Mouse (Mus musculus) adrenal gland, postnatal 4 days (tissue): Measurements from ENCODE around the gene Gulp1. TPM values are rescaled to one million over a fixed set of nuclear protein-coding genes. Genes with fewer than 3 reads are reported as not detected.

Experiments used
- DNase-seq, 2 experiments: peaks; one replicate each; pipeline ENCODE4 v3.0.0; 2021 to 2022; ENCODE audit warnings: low spot score in 2 of 2, mixed read lengths in 2 of 2
- long read RNA-seq, 2 experiments: library from polyadenylated mRNA; stranded (forward); transcript quantifications; one replicate each; pipeline ENCODE4 v2.0.0; 2021
- total RNA-seq, 2 experiments: library from RNA; stranded (reverse); gene quantifications; 2 replicates each; pipeline ENCODE4 v1.2.3; 2021

Gulp1 gene
- total RNA-seq = 10 to 100 TPM; 41.0 TPM
- long read RNA-seq, experiment 1, partial matches to known transcripts = 1 of 6 reads
- long read RNA-seq, experiment 1, other reads (novel, unspliced or antisense) = 2 of 6 reads
- long read RNA-seq, experiment 2, transcript Gulp1-201 (11 exons, 3,138 nt) = major isoform, 14 of 24 reads
- long read RNA-seq, experiment 2, partial matches to known transcripts = 3 of 24 reads
- long read RNA-seq, experiment 2, other reads (novel, unspliced or antisense) = 7 of 24 reads

GRCm38 (mm10) chr1:44551461-44552370 is at the start of gene Gulp1:
TSS of gene Gulp1 (plus strand) at chr1:44551511.
- peak; percentile 37 to 56 for DNase-seq

GRCm38 (mm10) chr1:44550261-44550660 is 1.1 kb upstream of the Gulp1 start:
- no peak for DNase-seq

GRCm38 (mm10) chr1:44552371-44552841 is 1.1 kb downstream of the Gulp1 start:
- DNase-seq = peak in 1 of 2 experiments; percentile 21

GRCm38 (mm10) chr1:44553166-44553898 is 2.0 kb downstream of the Gulp1 start:
- DNase-seq = peak in 1 of 2 experiments; percentile 14

- DNase-seq = no peak
Measured at GRCm38 (mm10) chr1:44567431-44567830, 16.1 kb downstream of the Gulp1 start.

GRCm38 (mm10) chr1:44568296-44568695 is 17.0 kb downstream of the Gulp1 start:
- DNase-seq = no peak

- DNase-seq = no peak
Measured at GRCm38 (mm10) chr1:44576001-44576400, 24.7 kb downstream of the Gulp1 start.

GRCm38 (mm10) chr1:44576610-44577009 is 25.3 kb downstream of the Gulp1 start:
- DNase-seq = no peak

GRCm38 (mm10) chr1:44580390-44580789 is 29.1 kb downstream of the Gulp1 start:
- no peak for DNase-seq

GRCm38 (mm10) chr1:44584886-44585385 is 33.6 kb downstream of the Gulp1 start:
- peak in 1 of 2 experiments; percentile 5 for DNase-seq

- no peak for DNase-seq
Measured at GRCm38 (mm10) chr1:44591742-44592141, 40.4 kb downstream of the Gulp1 start.

GRCm38 (mm10) chr1:44593109-44593508 is 41.8 kb downstream of the Gulp1 start:
- no peak for DNase-seq

GRCm38 (mm10) chr1:44598312-44598711 is 47.0 kb downstream of the Gulp1 start:
- DNase-seq = no peak

GRCm38 (mm10) chr1:44613294-44614041 is 62.2 kb downstream of the Gulp1 start:
- no peak for DNase-seq

GRCm38 (mm10) chr1:44618751-44619150 is 67.4 kb downstream of the Gulp1 start:
- DNase-seq = no peak

- no peak for DNase-seq
Measured at GRCm38 (mm10) chr1:44634481-44634880, 83.2 kb downstream of the Gulp1 start.

- DNase-seq = no peak
Measured at GRCm38 (mm10) chr1:44645678-44646276, 94.5 kb downstream of the Gulp1 start.

GRCm38 (mm10) chr1:44678974-44679373 is 127.7 kb downstream of the Gulp1 start:
- DNase-seq = no peak

GRCm38 (mm10) chr1:44679415-44679814 is 128.1 kb downstream of the Gulp1 start:
- DNase-seq = no peak

- no peak for DNase-seq
Measured at GRCm38 (mm10) chr1:44682556-44682955, 131.2 kb downstream of the Gulp1 start.
